Mouse (Mus musculus) midbrain, embryonic 10.5 days (tissue): ENCODE results near the gene D430041D05Rik. TPM values are rescaled to one million over a fixed set of nuclear protein-coding genes. Genes with fewer than 3 reads are reported as not detected.

Source experiments
- DNase-seq: peaks from one replicate; pipeline ENCODE4 v3.0.0-alpha.2; 2017; ENCODE audit warnings: low spot score
- H3K27ac ChIP-seq: fragments of 300-500 bp; sonication (generic); replicated peaks from 2 replicates; pipeline ENCODE4 v1.5.1; 2016; ENCODE audit warnings: mild to moderate bottlenecking
- H3K27me3 ChIP-seq: fragments of 300-500 bp; sonication (generic); 2 replicates; pipeline ENCODE4 v1.6.1; 2016; ENCODE audit warnings: low read depth, mild to moderate bottlenecking; ENCODE audit not compliant: poor library complexity, severe bottlenecking
- H3K36me3 ChIP-seq: fragments of 300-500 bp; sonication (generic); 2 replicates; pipeline ENCODE4 v1.6.1; 2016; ENCODE audit warnings: mild to moderate bottlenecking, moderate library complexity
- H3K4me1 ChIP-seq: fragments of 300-500 bp; sonication (generic); 2 replicates; pipeline ENCODE4 v1.6.1; 2016
- H3K4me3 ChIP-seq: fragments of 300-500 bp; sonication (generic); 2 replicates; pipeline ENCODE4 v1.5.1; 2016; ENCODE audit warnings: mild to moderate bottlenecking, moderate library complexity
- H3K9me3 ChIP-seq: fragments of 300-500 bp; sonication (generic); replicated peaks from 2 replicates; pipeline ENCODE4 v1.6.1; 2016; ENCODE audit warnings: mild to moderate bottlenecking
- WGBS: fragments of 180-500 bp; shearing (Covaris S2); methylation state at CpG from one replicate; pipeline ENCODE4 v1.1.7; 2016; 5-methylcytosine and 5-hydroxymethylcytosine counted together
- polyA plus RNA-seq: library from polyadenylated mRNA; unstranded; fragments of >200 nt; fragmentation: Nextera tagmentation; extraction: Ambion mirVana; gene quantifications from 2 replicates; pipeline ENCODE4 v1.2.1, GENCODE M21; 2016

The D430041D05Rik gene
- polyA plus RNA-seq, 1 experiment from 2014 or later = 0.95 TPM

GRCm38 (mm10) chr2:104426112-104426511, 15.3 kb upstream of the D430041D05Rik start:
- H3K27me3 ChIP-seq = no peaks in the 10 kb centered on the region
- no peaks in the 10 kb centered on the region for H3K4me1 ChIP-seq
- no peaks in the 10 kb centered on the region for H3K9me3 ChIP-seq
- no peak overlapping the region for H3K27ac ChIP-seq
- WGBS = 93% methylated on average over 3 of the region's 3 CpGs
- H3K4me3 ChIP-seq = no peak overlapping the region
- peaks cover 22% of the 10 kb centered on the region for H3K36me3 ChIP-seq
- DNase-seq = no peak

GRCm38 (mm10) chr2:104422230-104422629, 11.4 kb upstream of the D430041D05Rik start:
- H3K4me3 ChIP-seq = no peak overlapping the region
- H3K9me3 ChIP-seq = no peaks in the 10 kb centered on the region
- H3K27me3 ChIP-seq = no peaks in the 10 kb centered on the region
- H3K27ac ChIP-seq = no peak overlapping the region
- H3K4me1 ChIP-seq = no peaks in the 10 kb centered on the region
- DNase-seq = no peak
- 5% methylated on average over 1 of the region's 1 CpGs for WGBS
- H3K36me3 ChIP-seq = no peaks in the 10 kb centered on the region

- Histone ChIP-seq H3K9me3 (no peaks in the 10 kb centered on the region), H3K4me1 (no peaks in the 10 kb centered on the region), H3K4me3 (no peak overlapping the region), H3K36me3 (no peaks in the 10 kb centered on the region), H3K27ac (no peak overlapping the region), H3K27me3 (no peaks in the 10 kb centered on the region)
- DNase-seq = no peak
- WGBS = 86% methylated on average over 4 of the region's 4 CpGs
These were observed 10.0 kb upstream of the D430041D05Rik start for GRCm38 (mm10) chr2:104420805-104421204.

- Histone ChIP-seq H3K27ac (no peak overlapping the region), H3K27me3 (no peaks in the 10 kb centered on the region), H3K4me1 (no peaks in the 10 kb centered on the region), H3K9me3 (no peaks in the 10 kb centered on the region), H3K36me3 (no peaks in the 10 kb centered on the region), H3K4me3 (no peak overlapping the region)
- no peak for DNase-seq
- 73% methylated on average over 1 of the region's 1 CpGs for WGBS
These were observed 9.2 kb upstream of the D430041D05Rik start for GRCm38 (mm10) chr2:104419999-104420398.

- 84% methylated on average over 2 of the region's 2 CpGs for WGBS
- no peak for DNase-seq
- Histone ChIP-seq H3K36me3 (no peaks in the 10 kb centered on the region), H3K4me1 (no peaks in the 10 kb centered on the region), H3K27me3 (no peaks in the 10 kb centered on the region), H3K9me3 (no peaks in the 10 kb centered on the region), H3K4me3 (no peak overlapping the region), H3K27ac (no peak overlapping the region)
These were observed 8.6 kb upstream of the D430041D05Rik start for GRCm38 (mm10) chr2:104419411-104419810.

GRCm38 (mm10) chr2:104413011-104413410, 2.2 kb upstream of the D430041D05Rik start:
- Histone ChIP-seq H3K9me3 (no peaks in the 10 kb centered on the region), H3K27me3 (peaks cover 54% of the 10 kb centered on the region), H3K4me1 (peaks cover 20% of the 10 kb centered on the region), H3K36me3 (no peaks in the 10 kb centered on the region), H3K27ac (no peak overlapping the region), H3K4me3 (no peak overlapping the region)
- DNase-seq = no peak
- WGBS = 85% methylated on average over 3 of the region's 3 CpGs

- Histone ChIP-seq H3K27me3 (peaks cover 59% of the 10 kb centered on the region), H3K36me3 (no peaks in the 10 kb centered on the region), H3K4me3 (no peak overlapping the region), H3K9me3 (no peaks in the 10 kb centered on the region), H3K27ac (no peak overlapping the region), H3K4me1 (peaks cover 20% of the 10 kb centered on the region)
- 45% methylated on average over 4 of the region's 4 CpGs for WGBS
- no peak for DNase-seq
These were observed 1.7 kb upstream of the D430041D05Rik start for GRCm38 (mm10) chr2:104412496-104412895.

- DNase-seq = no peak
- Histone ChIP-seq H3K27me3 (peaks cover 66% of the 10 kb centered on the region), H3K4me1 (peaks cover 20% of the 10 kb centered on the region), H3K9me3 (no peaks in the 10 kb centered on the region), H3K4me3 (no peak overlapping the region), H3K36me3 (no peaks in the 10 kb centered on the region), H3K27ac (no peak overlapping the region)
- WGBS = 91% methylated on average over 7 of the region's 7 CpGs
These were observed 993 bp upstream of the D430041D05Rik start for GRCm38 (mm10) chr2:104411806-104412205.

GRCm38 (mm10) chr2:104409851-104410821, 677 bp downstream of the D430041D05Rik start:
- Histone ChIP-seq H3K36me3 (no peaks in the 10 kb centered on the region), H3K27ac (peak overlapping the region; percentile 88), H3K9me3 (no peaks in the 10 kb centered on the region), H3K4me3 (peak overlapping the region; percentile 84), H3K4me1 (peaks cover 27% of the 10 kb centered on the region), H3K27me3 (peaks cover 70% of the 10 kb centered on the region)
- peak; percentile 74 for DNase-seq
- under 1% methylated on average over 106 of the region's 111 CpGs for WGBS

- no peaks in the 10 kb centered on the region for H3K9me3 ChIP-seq
- no peak for DNase-seq
- H3K27me3 ChIP-seq = peaks cover 69% of the 10 kb centered on the region
- no peak overlapping the region for H3K27ac ChIP-seq
- peaks cover 27% of the 10 kb centered on the region for H3K4me1 ChIP-seq
- no peaks in the 10 kb centered on the region for H3K36me3 ChIP-seq
- H3K4me3 ChIP-seq = no peak overlapping the region
- WGBS = 73% methylated on average over 7 of the region's 7 CpGs
These were observed 2.5 kb downstream of the D430041D05Rik start for GRCm38 (mm10) chr2:104408351-104408750.

- Histone ChIP-seq H3K9me3 (no peaks in the 10 kb centered on the region), H3K4me3 (no peak overlapping the region), H3K36me3 (no peaks in the 10 kb centered on the region), H3K27ac (no peak overlapping the region), H3K4me1 (peaks cover 27% of the 10 kb centered on the region), H3K27me3 (peaks cover 65% of the 10 kb centered on the region)
- DNase-seq = no peak
- WGBS = 65% methylated on average over 4 of the region's 4 CpGs
These were observed 2.9 kb downstream of the D430041D05Rik start for GRCm38 (mm10) chr2:104407913-104408312.

- Histone ChIP-seq H3K4me3 (no peak overlapping the region), H3K4me1 (peaks cover 10% of the 10 kb centered on the region), H3K36me3 (no peaks in the 10 kb centered on the region), H3K27me3 (peaks cover 26% of the 10 kb centered on the region), H3K27ac (no peak overlapping the region), H3K9me3 (peaks cover 6% of the 10 kb centered on the region; the same call in 1 of the 2 replicates)
- WGBS = 84% methylated on average over 6 of the region's 6 CpGs
- DNase-seq = no peak
These were observed 6.8 kb downstream of the D430041D05Rik start for GRCm38 (mm10) chr2:104404036-104404435.

GRCm38 (mm10) chr2:104398651-104399290, 12.0 kb downstream of the D430041D05Rik start:
- no peaks in the 10 kb centered on the region for H3K27me3 ChIP-seq
- 92% methylated on average over 6 of the region's 6 CpGs for WGBS
- no peak for DNase-seq
- no peaks in the 10 kb centered on the region for H3K36me3 ChIP-seq
- no peak overlapping the region for H3K4me3 ChIP-seq
- H3K27ac ChIP-seq = no peak overlapping the region
- peaks cover 22% of the 10 kb centered on the region for H3K4me1 ChIP-seq
- peaks cover 6% of the 10 kb centered on the region; the same call in 1 of the 2 replicates for H3K9me3 ChIP-seq
